Mouse (Mus musculus) midbrain, postnatal 0 days (tissue): Measurements from ENCODE around the gene Scd1. TPM values are rescaled to one million over a fixed set of nuclear protein-coding genes. Genes with fewer than 3 reads are reported as not detected.

Source experiments
- ATAC-seq: fragments of 200-750 bp; cut with Nextera tagmentation; 2 replicates; pipeline ENCODE4 v1.8.0; 2017; ENCODE audit warnings: moderate number of reproducible peaks, mild to moderate bottlenecking, moderate TSS enrichment, moderate library complexity; ENCODE audit not compliant: low FRiP score
- DNase-seq: peaks from one replicate; pipeline ENCODE4 v3.0.0-alpha.2; 2015; ENCODE audit warnings: low spot score
- H3K27ac ChIP-seq: fragments of 300-500 bp; sonication (generic); 2 replicates; pipeline ENCODE4 v1.5.1; 2014; ENCODE audit warnings: low read depth, mild to moderate bottlenecking, low read length, mixed read lengths
- H3K27me3 ChIP-seq: fragments of 300-500 bp; sonication (generic); 2 replicates; pipeline ENCODE4 v1.6.1; 2014; ENCODE audit warnings: low read length, control low read depth, mixed read lengths; ENCODE audit not compliant: insufficient read depth
- H3K36me3 ChIP-seq: fragments of 300-500 bp; sonication (generic); 2 replicates; pipeline ENCODE4 v1.6.1; 2014; ENCODE audit warnings: low read length, control low read depth, mixed read lengths; ENCODE audit not compliant: insufficient read depth
- H3K4me1 ChIP-seq: fragments of 300-500 bp; sonication (generic); 2 replicates; pipeline ENCODE4 v1.6.1; 2014; ENCODE audit warnings: mild to moderate bottlenecking, control low read depth, antibody characterized with exemption, low read length, mixed read lengths; ENCODE audit not compliant: insufficient read depth
- H3K4me2 ChIP-seq: fragments of 300-500 bp; sonication (generic); 2 replicates; pipeline ENCODE4 v1.6.1; 2014; ENCODE audit warnings: low read depth, mild to moderate bottlenecking, low read length, mixed read lengths; ENCODE audit not compliant: poor library complexity, severe bottlenecking
- H3K4me3 ChIP-seq: fragments of 300-500 bp; sonication (generic); 2 replicates; pipeline ENCODE4 v1.5.1; 2014; ENCODE audit warnings: low read depth, mild to moderate bottlenecking, low read length, moderate library complexity
- H3K9ac ChIP-seq: fragments of 300-500 bp; sonication (generic); replicated peaks from 2 replicates; pipeline ENCODE4 v1.6.1; 2014; ENCODE audit warnings: mild to moderate bottlenecking, low read length, moderate library complexity, mixed read lengths; ENCODE audit not compliant: poor library complexity, severe bottlenecking
- H3K9me3 ChIP-seq: fragments of 300-500 bp; sonication (generic); 2 replicates; pipeline ENCODE4 v1.6.1; 2016; ENCODE audit warnings: low read length, control low read depth
- CTCF ChIP-seq: IDR thresholded peaks from 2 replicates; pipeline ENCODE4 v1.5.1; 2016; ENCODE audit warnings: antibody characterized with exemption, mild to moderate bottlenecking
- WGBS: fragments of 180-500 bp; shearing (Covaris S2); extraction: QIAGEN DNeasy Blood & Tissue Kit; methylation state at CpG from one replicate; pipeline ENCODE4 v1.1.7; 2014; 5-methylcytosine and 5-hydroxymethylcytosine counted together
- polyA plus RNA-seq: library from polyadenylated mRNA; unstranded; fragments of >200 nt; fragmentation: Nextera tagmentation; extraction: Ambion mirVana; gene quantifications from 2 replicates; pipeline ENCODE4 v1.2.1, GENCODE M21; 2015
- total RNA-seq: library from RNA; depleted of rRNA; stranded (reverse); fragments of >200 nt; gene quantifications from 2 replicates; pipeline ENCODE4 v1.2.3, GENCODE M21; 2014

Gene Scd1
- total and polyA plus RNA-seq, 2 experiments from 2014 or later: 7.1 to 42.3 TPM

GRCm38 (mm10) chr19:44394972-44395371, 12.7 kb downstream of the Scd1 start:
- ATAC-seq (no peak), DNase-seq (no peak)
- Histone ChIP-seq H3K27ac (no peak overlapping the region), H3K36me3 (peaks cover 22% of the 10 kb centered on the region), H3K4me3 (no peak overlapping the region), H3K4me1 (no peaks in the 10 kb centered on the region), H3K4me2 (no peak overlapping the region), H3K9ac (no peak overlapping the region), H3K9me3 (no peaks in the 10 kb centered on the region), H3K27me3 (no peaks in the 10 kb centered on the region)
- WGBS: 87% methylated on average over 7 of the region's 7 CpGs
- no peak for TF ChIP-seq CTCF

GRCm38 (mm10) chr19:44393962-44394422, 13.7 kb downstream of the Scd1 start:
- 0 out of 2 replicates have a peak, but pooled peaks cover under 1% of the 10 kb centered on the region for H3K4me1 ChIP-seq
- H3K36me3 ChIP-seq: peaks cover 14% of the 10 kb centered on the region
- no peak for DNase-seq
- no peak overlapping the region for H3K4me2 ChIP-seq
- H3K9me3 ChIP-seq: no peaks in the 10 kb centered on the region
- no peak overlapping the region for H3K4me3 ChIP-seq
- no peaks in the 10 kb centered on the region for H3K27me3 ChIP-seq
- no peak overlapping the region for H3K27ac ChIP-seq
- H3K9ac ChIP-seq: no peak overlapping the region
- TF ChIP-seq CTCF: no peak
- no peak for ATAC-seq
- whole genome bisulfite sequencing: 86% methylated on average over 5 of the region's 5 CpGs

GRCm38 (mm10) chr19:44392339-44393009, 15.2 kb downstream of the Scd1 start:
- Histone ChIP-seq H3K4me1 (0 out of 2 replicates have a peak, but pooled peaks cover 3% of the 10 kb centered on the region), H3K4me3 (no peak overlapping the region), H3K27me3 (no peaks in the 10 kb centered on the region), H3K4me2 (no peak overlapping the region), H3K9me3 (no peaks in the 10 kb centered on the region), H3K27ac (no peak overlapping the region), H3K9ac (no peak overlapping the region), H3K36me3 (peaks cover 11% of the 10 kb centered on the region; the same call in 1 of the 2 replicates)
- no peak for DNase-seq
- 89% methylated on average over 5 of the region's 5 CpGs for WGBS
- no peak for ATAC-seq
- no peak for TF ChIP-seq CTCF

GRCm38 (mm10) chr19:44391856-44392255, 15.8 kb downstream of the Scd1 start:
- 88% methylated on average over 4 of the region's 4 CpGs for WGBS
- H3K4me1 ChIP-seq: 0 out of 2 replicates have a peak, but pooled peaks cover 3% of the 10 kb centered on the region
- no peak overlapping the region for H3K4me2 ChIP-seq
- H3K4me3 ChIP-seq: no peak overlapping the region
- DNase-seq: no peak
- H3K27ac ChIP-seq: no peak overlapping the region
- peaks cover 7% of the 10 kb centered on the region; the same call in 1 of the 2 replicates for H3K36me3 ChIP-seq
- no peak overlapping the region for H3K9ac ChIP-seq
- no peaks in the 10 kb centered on the region for H3K27me3 ChIP-seq
- no peak for ATAC-seq
- H3K9me3 ChIP-seq: no peaks in the 10 kb centered on the region
- TF ChIP-seq CTCF: no peak

GRCm38 (mm10) chr19:44389507-44389906, 18.2 kb downstream of the Scd1 start:
- Histone ChIP-seq H3K4me3 (no peak overlapping the region), H3K27ac (no peak overlapping the region; the same call in 1 of the 2 replicates), H3K36me3 (no peaks in the 10 kb centered on the region), H3K9ac (no peak overlapping the region), H3K4me2 (no peak overlapping the region), H3K4me1 (0 out of 2 replicates have a peak, but pooled peaks cover 3% of the 10 kb centered on the region), H3K9me3 (no peaks in the 10 kb centered on the region), H3K27me3 (no peaks in the 10 kb centered on the region)
- TF ChIP-seq CTCF: no peak
- ATAC-seq (no peak), DNase-seq (no peak)
- 26% methylated on average over 1 of the region's 1 CpGs for WGBS
